Mouse (Mus musculus) gastrocnemius, postnatal 10 days (tissue): ENCODE measurements around the gene Chrm5. TPM values are rescaled to one million over a fixed set of nuclear protein-coding genes. Genes with fewer than 3 reads are reported as not detected.
A peak's percentile ranks its signal among the peaks of the same experiment; 100 is the strongest.
"Not testable (repeated sequence)": the region's sequence is repeated elsewhere in the genome, so short reads cannot be mapped to it uniquely, and the experiment has no call there.

ENCODE experiments used
- DNase-seq: peaks from one replicate; pipeline ENCODE4 v3.0.0; 2021; ENCODE audit warnings: mixed read lengths
- total RNA-seq, 2 experiments: library from RNA; stranded (reverse); gene quantifications; 2 replicates each; pipeline ENCODE4 v1.2.3; 2021

Chrm5 gene
- total RNA-seq, 2 experiments from 2014 or later, result 0.16 TPM; not detected in 1

DNA sequence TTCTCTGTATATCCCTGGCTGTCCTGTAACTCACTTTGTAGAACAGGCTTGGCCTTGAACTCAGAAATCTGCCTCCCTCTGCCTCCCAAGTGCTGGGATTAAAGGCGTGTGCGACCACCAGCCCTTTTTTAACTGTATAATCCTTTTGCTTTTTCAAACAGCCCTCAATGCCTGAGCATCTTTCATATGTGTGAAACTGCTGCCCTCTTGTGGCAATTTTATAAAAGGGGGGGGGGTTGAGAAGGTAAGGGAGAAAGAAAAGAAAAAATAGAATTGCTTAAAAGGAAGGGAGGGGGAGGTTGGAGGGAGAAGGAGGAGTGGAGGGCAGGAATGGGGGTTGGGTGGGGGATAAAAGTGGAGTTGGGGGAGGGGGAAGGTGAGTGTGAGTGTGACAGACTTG is 995 bp upstream of the Chrm5 start:
- no peak for DNase-seq

DNA sequence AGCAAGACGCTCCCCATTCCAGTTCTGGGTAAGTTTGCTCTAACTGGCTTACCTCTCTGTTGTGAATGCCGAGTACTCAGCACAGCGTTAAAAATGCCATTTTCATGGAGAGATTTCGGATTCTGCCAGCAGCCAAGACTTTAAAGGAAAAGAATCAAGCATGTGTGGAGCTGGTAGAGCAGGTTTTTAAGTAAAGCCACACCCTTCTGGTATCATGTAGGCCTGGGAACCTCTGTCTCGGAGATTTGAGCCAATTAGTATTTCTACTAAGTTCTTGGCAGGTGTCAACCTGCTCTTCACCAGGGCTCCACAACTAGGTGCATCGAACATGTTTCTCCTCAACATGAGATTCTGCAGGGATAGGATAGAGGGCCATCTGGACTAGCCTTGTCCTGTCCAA is 4.0 kb downstream of the Chrm5 start:
- DNase-seq, result no peak

DNA sequence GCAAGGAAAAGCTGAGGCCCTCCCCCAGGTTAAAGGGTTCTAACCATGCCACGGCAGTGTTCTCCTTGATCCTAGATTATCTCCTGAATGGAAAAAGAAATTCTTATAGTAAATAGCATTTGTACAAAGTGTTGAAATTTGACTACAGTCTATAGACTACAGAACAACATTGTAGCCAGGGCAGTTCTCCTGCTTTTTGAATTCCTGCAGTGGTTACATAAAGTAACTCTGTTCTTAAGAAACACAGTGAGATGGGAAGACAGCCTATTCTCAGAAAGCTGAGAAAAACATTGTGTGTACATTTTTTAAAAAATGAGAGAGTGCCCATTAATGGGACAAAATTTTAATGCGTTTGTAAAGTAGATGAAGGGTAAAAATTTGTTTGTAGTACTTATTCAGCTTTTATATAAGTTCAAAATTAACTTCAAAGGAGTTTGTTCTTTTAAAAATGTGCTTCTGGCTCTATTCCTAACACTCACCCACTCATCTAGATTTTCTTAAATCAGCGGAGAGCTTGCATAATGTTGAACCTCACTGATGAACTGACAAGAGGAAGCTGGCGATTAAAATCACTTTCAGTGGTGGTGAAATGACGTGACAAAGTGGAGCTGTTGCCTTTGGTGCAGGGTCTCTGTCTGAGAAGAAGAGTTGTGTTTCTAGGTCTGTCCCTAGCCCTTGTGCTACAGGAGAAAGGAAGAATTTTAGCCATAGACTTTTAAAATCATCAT is 5.4 kb downstream of the Chrm5 start:
- no peak for DNase-seq

DNA sequence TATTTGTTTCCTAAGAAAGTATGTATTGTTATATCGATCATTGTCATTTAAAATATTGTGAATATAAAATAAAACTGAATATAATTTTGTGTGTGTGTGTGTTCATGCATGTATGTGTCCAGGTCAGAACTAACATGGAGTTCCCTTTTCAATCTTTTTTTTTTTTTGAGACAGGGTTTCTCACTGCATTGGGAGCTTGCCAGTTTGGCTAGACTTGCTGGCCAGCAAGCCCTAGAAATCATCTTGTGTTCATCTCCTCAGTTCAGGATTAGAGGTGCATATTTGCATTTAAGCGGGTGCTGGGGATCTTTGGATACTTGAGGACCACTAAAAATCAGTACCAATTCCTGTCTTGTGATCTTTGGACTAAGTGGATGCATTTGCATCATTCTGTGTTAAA is 8.5 kb downstream of the Chrm5 start:
- DNase-seq, result no peak

DNA sequence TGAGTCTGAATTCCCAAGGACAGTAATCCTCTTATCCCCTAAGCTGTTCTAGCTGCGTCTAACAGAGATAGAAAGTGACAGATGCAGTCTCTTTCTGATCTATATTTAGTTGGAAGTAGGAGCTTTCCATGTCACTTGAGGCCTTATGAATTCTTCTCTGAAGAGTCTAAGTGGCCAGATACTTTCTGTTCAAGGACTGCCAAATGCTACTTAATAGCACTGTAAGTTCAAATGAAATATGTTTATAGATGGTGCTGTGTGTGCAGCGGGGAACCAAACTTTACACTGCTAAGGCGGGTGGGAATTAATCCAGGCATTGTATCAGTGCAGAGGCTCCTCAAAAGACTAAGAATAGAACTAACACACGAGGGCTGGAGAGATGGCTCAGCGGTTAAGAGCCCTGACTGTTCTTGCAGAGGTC is 9.6 kb downstream of the Chrm5 start:
- no peak for DNase-seq

DNA sequence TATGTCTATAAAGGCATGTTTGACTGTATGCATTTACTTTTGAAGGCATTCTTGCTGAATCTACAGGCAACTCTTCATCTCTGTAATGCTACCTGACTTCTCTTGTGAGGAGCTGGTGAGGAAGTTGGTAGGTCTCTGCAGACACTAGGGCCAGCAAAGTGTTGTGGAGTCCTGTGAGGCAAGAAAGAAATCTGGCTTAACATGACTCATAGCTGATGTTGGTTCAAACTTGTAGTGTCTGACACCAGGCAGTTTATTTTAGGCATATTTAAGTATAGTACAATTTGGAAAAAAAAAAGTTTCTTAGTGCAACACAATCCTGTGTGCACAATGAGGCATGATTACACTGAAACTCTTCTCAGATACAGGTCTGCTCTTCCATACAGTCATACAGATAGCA is 11.0 kb downstream of the Chrm5 start:
- no peak for DNase-seq

DNA sequence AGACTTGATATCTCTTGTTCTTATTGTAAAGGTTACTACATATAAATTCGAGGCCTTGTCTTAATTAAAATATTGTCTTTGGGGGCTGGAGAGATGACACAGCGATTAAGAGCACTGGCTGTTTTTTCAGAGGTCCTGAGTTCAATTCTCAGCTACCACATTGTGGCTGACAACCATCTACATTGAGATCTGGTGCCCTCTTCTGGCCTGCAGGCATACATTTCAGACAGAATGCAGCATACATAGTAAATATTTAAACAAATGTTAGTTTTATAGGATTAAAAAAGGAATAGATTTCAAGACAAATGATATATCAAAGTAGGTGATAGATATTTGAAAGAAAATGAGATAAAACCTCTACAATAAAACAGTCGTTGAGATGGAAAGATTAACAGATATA is 20.0 kb downstream of the Chrm5 start:
- DNase-seq, result no peak

DNA sequence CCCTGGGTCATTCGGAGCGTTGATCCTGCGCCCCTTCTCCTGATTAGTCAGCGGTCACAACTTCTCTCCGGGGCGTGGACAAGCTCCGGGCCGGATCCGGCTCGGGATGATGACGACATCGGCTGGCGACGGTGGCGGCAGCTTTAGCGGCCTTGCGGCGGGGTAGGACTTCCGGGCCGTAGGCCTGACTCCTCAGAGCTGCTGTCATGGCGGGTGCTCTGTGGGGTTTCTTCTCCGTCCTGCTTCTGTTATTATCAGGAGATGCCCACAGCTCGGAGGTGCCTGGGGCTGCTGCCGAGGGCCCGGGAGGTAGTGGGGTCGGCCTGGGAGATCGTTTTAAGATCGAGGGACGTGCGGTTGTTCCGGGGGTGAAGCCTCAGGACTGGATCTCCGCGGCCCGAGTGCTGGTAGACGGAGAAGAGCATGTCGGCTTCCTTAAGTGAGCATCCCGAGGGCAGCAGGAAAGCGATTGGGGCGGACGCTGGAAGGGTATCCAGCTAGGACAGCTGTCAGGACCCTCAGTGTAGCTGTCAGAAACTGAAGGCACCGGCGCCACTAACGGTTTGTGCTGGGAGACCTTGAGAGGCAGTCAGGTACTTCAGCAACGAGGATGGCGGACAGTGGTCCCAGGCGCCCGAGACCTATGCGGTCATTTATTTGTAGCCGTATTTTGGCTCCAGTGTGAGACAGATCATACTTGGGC is 25.6 kb downstream of the Chrm5 start, which contains the start of gene Emc7:
TSS of gene Emc7 (plus strand) at position 136 of the 703 bp plus-strand sequence.
- DNase-seq, result peak; percentile 100

DNA sequence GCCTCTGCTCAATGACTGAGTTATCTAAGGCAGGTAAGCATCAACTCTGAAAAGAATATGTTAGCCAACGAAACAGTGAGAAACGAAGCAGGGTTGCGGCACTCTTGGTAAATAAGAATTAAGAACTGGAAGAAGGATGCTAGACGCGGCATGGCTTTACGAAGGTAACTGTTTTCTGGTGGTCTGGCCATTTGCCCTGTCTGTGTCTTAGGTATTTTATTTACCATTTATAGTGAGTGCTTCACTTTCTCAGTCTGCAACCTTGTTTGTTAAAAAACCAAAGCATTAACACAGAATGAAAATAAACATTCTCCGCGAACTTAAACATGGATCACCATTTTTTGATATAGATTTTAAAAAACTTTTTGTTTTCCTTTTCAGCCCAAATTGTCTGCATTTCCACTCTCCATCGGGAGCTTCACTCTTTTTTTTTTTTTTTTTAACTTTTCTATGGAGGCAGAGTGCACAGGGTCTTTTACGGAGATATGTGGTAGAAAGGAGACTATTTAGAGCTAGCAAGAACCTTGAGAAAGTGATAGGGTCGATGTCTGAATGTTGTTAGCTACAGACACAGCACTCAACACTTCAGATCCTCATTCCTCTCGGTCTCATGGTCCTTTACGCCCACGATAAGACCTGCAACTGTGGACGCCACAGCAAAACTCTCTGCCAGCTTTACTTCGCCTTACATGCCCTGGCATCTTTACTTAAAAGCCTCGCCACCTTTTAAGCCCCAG is 26.3 kb downstream of the Chrm5 start:
- no peak for DNase-seq

DNA sequence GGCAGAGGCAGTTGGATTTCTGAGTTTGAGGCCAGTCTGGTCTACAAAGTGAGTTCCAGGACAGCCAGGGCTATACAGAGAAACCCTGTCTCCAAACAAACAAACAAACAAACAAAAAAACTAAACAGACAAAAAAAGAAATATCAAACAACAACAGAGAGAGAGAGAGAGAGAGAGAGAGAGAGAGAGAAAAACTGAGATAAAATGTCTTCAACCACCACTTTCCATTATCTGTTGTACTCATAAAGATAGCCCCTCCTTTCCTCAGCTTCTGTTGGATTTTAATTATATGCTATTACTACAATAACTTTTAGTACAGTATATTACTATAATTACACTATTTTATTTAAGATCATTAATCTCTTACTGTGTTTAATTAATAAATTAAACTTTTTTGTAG is 28.1 kb downstream of the Chrm5 start:
- not testable (repeated sequence) for DNase-seq

DNA sequence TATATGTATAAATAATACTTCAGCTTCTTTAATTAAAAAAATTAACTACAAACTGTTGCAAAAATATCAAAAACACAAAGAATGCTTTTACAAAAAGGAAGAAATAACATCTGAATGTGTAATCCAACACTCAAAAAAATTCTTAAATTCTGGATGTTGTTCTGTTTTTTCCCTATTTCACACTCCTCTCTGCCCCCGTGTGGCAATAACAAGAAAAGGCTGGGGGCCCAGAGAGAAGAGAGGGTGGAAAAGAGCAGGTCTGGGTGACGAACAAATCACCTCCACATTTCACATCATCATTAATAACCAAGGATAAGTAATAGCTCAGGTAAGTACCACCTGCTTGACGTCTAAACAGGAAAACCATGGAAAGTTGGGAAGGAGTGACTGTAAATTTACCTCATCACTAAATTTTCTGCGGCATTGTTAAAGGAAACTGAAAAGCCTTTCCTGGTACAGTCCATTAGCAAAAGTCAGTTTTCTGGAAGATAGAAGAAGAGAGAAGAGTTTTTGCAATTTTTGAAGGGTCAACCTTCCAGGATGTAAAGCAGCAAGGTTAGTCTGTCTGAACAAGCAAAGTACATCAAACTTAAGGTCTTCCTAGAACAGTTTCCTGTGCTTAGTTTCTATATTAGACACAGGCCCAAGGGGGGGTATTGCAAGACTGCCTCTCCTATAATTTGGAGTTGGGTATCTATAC is 30.8 kb downstream of the Chrm5 start:
- no peak for DNase-seq

DNA sequence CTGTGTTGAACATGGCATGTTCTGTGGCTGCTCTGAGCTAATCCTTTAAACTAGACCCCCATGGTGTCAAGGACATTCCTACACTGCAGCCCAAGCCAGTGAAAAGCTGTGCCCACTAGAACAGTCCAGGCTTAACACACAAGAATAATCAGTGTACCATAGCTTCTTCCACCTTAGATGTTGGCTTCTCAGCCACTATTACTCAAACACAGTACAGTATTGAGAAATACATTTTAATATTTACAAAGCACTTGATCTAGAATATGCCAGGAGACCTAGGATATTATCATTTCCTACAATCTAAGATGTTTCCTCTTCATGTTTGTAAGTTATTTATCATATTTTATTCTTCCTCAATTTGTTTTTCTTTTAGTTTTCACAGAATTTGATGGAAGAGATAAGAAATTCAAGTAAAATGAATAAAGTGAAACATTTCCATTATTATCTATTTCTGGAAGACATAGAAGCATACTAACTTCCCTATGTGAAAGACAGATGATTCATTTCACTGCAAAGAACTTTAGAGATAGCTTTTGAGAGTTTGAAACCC is 32.0 kb downstream of the Chrm5 start:
- no peak for DNase-seq

DNA sequence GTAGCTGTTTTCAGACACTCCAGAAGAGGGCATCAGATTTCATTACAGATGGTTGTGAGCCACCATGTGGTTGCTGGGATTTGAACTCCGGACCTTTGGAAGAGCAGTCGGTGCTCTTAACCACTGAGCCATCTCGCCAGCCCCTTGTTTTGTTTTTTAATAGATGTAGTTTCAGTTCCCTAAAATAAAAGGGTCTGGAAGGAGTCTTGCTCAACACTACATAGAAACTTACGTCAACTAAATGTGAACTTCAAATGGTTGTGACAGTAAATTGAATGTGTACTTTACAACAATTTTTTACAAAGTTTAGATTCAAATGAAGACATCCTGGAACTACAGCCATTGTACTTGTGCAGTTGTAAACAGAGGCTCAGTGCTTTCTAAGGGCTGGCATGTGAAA is 32.5 kb downstream of the Chrm5 start:
- not testable (repeated sequence) for DNase-seq

DNA sequence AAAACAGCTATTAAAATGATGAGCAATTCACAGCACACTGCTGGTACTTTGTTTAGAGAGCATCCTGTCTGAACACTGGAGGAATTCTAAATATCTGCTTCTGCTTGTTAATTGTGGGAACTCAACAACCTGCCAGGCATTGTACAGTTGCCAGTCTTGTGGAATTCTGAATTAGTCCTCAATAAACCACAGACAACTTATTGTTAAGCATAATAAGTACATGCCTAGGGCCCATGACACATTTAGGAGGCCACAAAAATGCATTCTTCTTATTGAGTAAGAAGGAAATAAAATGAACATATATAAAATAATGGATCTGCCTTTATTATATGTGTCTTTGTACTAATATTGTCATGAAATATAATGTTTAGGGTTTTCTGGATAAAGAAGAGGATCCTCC is 35.1 kb downstream of the Chrm5 start:
- no peak for DNase-seq

DNA sequence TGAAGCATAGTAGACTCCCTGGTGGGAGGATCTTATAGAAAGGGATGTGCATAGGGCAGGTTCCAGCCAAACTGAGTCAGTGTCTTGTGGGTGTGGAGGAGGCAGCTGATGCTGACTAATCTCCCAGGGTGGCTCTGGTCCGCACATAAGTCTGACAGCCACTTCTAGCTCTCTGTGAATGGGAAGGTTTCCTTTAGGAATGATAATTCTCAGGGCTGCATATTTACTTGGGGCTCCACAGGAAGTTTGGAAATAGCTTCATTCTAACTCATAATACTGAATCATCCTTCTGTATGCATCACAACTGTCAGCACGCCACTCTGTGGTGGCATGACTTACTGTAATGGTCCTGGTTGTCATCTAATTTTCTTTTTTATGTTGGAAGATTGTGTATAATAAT is 37.1 kb downstream of the Chrm5 start:
- no peak for DNase-seq

DNA sequence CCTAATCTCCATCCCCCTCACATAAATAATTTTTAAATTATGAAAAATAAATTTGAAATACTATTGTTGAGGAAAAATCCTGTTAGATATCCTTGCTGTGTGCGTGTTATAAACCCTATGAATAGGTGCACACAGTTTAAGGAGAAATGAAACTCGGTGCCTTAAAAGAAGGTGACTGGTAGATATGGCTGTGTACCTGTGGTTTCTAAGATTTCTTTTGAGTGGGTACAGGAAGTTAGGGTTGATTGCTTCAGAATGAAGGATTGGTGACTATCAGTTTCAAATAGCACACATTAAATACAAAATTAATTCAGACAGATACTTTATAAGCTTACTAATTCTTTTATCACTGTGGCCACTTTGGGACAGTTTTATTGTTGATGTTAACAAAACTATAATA is 43.0 kb downstream of the Chrm5 start:
- DNase-seq, result no peak

DNA sequence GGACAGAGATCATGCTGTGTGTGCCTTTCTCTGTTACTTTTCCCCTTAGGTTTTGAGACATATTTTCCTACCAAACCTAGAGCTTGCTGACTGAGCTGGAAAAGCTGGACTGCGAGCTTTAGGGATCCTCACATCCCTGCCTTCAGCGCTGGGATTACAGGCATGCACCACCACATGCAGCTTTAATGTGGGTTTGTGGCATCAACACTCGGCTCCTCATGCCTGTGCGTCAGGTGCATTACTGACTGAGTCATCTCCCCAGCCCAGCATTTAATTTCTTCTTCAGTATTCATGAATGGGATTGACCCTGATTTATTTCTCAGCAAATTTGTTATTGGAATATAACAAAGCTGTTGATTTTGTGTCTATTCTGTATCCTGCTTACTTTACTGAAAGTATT is 44.3 kb downstream of the Chrm5 start:
- DNase-seq, result no peak

DNA sequence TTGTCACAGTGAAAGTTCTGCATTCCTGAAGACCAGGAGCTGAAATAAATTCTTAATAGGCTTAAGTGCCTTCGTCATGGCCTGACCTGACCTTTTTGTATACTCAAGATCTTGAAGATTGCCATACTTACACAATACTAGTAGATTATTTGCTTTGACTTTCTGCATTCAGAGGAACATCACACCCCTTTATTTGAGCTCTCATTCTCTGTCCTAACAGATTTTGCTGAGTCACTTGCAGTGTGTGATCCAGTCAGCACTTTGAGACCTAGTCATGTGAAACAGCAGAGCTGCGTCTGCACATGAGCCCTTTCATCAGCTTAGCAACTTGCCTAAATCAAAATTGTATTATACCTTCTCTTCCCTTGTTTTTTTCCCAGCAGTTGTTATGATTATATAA is 47.2 kb downstream of the Chrm5 start:
- no peak for DNase-seq

DNA sequence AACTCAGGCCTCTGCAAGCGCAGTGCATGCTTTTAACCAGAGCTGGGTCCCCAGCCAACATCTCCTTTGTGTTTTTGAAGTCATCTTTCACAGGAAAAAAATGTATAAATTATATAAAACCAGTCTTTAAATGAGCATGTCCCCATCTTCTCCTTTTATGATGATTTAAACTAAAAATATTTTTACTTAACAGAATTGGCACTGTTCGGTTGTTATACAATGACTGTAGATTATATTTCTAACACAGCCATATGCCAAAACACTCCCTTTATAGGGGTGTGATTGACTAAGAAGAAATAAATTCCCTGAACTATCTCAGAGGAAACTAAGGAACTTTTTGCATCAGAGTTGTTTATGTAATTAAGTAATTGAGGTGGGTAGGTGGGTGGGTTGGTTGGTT is 48.0 kb downstream of the Chrm5 start:
- DNase-seq, result no peak

DNA sequence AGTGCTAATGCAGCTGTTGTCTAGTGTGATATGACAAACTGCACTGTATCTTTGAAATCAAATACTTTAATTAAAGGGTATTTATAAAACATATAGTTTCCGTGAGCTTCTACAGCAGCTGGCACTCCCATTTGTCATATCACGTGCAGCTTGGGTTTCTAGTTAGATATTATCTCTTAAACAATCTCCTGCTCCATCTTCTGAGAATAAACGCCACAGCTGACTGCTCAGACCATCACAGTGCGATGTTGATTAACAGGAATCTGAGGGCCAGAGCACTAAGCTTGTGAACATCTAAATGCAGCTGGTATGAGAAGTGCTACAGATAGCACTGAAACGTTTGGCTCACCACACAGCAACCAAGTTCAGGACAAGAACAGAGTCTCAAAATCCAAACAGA is 50.2 kb downstream of the Chrm5 start:
- no peak for DNase-seq

DNA sequence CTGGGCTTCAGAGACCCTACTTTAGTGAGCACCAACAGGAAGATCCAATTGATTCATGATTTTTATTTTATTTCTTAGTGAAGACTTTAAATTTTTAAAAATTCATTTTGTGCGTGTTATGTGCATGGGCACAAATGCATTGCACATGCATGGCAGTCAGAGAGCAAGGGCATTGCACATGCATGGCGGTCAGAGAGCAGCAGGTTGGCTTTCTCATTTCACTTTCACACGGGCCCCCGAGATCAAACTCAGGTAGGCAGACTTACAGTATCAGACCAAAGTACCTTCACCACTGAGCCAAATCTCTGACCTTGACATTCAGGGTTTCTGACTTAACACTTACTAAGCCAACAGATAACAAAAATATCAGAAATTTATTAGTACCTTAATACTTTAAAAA is 50.9 kb downstream of the Chrm5 start:
- no peak for DNase-seq
